Mouse (Mus musculus) heart, embryonic 12.5 days (tissue): ENCODE data around the gene Cmtm6. TPM values are rescaled to one million over a fixed set of nuclear protein-coding genes. Genes with fewer than 3 reads are reported as not detected.
A peak's percentile ranks its signal among the peaks of the same experiment; 100 is the strongest.

Experiments
- ATAC-seq: fragments of 200-750 bp; cut with Nextera tagmentation; 2 replicates; pipeline ENCODE4 v1.8.0; 2017; ENCODE audit warnings: moderate TSS enrichment, moderate library complexity; ENCODE audit not compliant: insufficient number of reproducible peaks, low FRiP score
- H3K27ac ChIP-seq: fragments of 300-500 bp; sonication (generic); 2 replicates; pipeline ENCODE4 v1.5.1; 2016; ENCODE audit warnings: mild to moderate bottlenecking, moderate library complexity; ENCODE audit not compliant: poor library complexity, severe bottlenecking
- H3K27me3 ChIP-seq: fragments of 300-500 bp; sonication (generic); replicated peaks from 2 replicates; pipeline ENCODE4 v1.6.1; 2016; ENCODE audit warnings: mild to moderate bottlenecking, moderate library complexity
- H3K36me3 ChIP-seq: fragments of 300-500 bp; sonication (generic); 2 replicates; pipeline ENCODE4 v1.6.1; 2016; ENCODE audit warnings: mild to moderate bottlenecking, moderate library complexity
- H3K4me1 ChIP-seq: fragments of 300-500 bp; sonication (generic); replicated peaks from 2 replicates; pipeline ENCODE4 v1.6.1; 2016; ENCODE audit warnings: mild to moderate bottlenecking
- H3K4me2 ChIP-seq: fragments of 300-500 bp; sonication (generic); 2 replicates; pipeline ENCODE4 v1.6.1; 2016; ENCODE audit warnings: mild to moderate bottlenecking, moderate library complexity
- H3K4me3 ChIP-seq: fragments of 300-500 bp; sonication (generic); 2 replicates; pipeline ENCODE4 v1.5.1; 2016; ENCODE audit warnings: mild to moderate bottlenecking
- H3K9ac ChIP-seq: fragments of 300-500 bp; sonication (generic); 2 replicates; pipeline ENCODE4 v1.6.1; 2016; ENCODE audit warnings: mild to moderate bottlenecking, moderate library complexity
- H3K9me3 ChIP-seq: fragments of 300-500 bp; sonication (generic); replicated peaks from 2 replicates; pipeline ENCODE4 v1.6.1; 2016; ENCODE audit warnings: mild to moderate bottlenecking, moderate library complexity
- WGBS: fragments of 180-500 bp; shearing (Covaris S2); methylation state at CpG from one replicate; pipeline ENCODE4 v1.1.7; 2016; 5-methylcytosine and 5-hydroxymethylcytosine counted together
- polyA plus RNA-seq: library from polyadenylated mRNA; unstranded; fragments of >200 nt; fragmentation: Nextera tagmentation; extraction: Ambion mirVana; gene quantifications from 2 replicates; pipeline ENCODE4 v1.2.1, GENCODE M21; 2016

Gene Cmtm6
- polyA plus RNA-seq, 1 experiment from 2014 or later: 43.9 TPM

DNA sequence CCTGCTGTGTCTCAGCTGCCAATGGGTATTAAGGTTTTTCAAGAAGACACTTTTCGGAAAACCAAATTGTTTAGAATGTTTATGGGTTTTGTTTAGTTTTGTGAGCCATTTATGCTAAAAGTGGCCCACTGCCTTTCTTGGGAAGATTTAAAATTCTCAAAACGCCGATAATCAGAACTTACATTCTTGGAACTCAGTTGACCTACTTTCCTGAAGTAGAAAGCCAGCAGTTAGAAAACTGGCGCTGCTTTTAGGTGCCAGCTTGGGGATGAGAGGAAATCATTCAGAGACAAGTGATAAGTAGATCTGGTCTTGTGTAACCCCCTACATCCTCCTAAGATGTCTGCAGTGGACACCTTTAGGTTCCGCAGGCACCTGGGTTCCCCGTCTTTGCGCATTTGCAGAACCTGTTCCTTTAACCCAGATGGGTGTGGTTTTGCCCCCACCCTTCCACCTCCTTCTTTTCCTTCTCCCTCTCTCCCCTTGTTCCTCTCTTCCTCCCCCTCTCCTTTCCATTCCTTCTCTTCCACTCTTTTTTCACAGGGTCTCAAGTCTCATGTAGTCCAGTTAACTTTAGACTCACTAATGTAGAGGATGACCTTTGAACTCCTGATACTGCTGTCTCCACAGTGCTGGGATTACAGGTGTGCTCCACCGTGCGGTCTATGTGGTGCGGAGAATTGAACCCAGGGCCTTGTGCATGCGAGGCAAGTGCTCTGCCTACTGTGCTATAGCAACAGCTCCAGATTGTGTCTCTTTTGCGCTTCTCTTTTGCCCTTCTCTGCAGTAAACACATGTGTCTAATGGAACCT is 1.2 kb downstream of the Cmtm6 start:
- WGBS: 65% methylated on average over 12 of the region's 12 CpGs
- H3K9me3 ChIP-seq: no peaks in the 10 kb centered on the region
- peak overlapping the region; percentile 95 for H3K4me3 ChIP-seq
- peaks cover 48% of the 10 kb centered on the region for H3K4me1 ChIP-seq
- peak overlapping the region; percentile 82 for H3K4me2 ChIP-seq
- no peaks in the 10 kb centered on the region for H3K36me3 ChIP-seq
- peak overlapping the region; percentile 94 for H3K9ac ChIP-seq
- H3K27ac ChIP-seq: peak overlapping the region; percentile 88; the same call in 1 of the 2 replicates
- H3K27me3 ChIP-seq: no peaks in the 10 kb centered on the region
- no peak for ATAC-seq

DNA sequence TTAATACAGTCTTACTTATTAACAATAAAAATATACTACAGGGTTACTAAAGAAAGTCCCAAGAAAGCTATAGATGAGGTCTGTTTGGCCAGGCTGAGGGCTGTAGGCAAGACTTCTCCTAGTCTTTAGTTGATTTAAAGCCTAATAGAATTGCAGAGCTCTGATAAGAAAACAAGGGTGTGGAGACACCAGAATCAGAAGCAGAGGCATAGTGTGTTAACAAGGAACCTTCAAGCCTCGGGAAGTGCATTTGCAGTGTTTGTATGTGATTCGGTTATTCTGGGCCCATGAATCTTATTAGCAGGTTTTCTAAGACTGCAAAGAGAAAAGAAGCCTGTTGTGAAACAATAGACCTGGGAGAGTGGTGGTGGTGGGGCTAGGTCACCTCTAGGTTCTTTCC is 2.3 kb downstream of the Cmtm6 start:
- Histone ChIP-seq H3K4me2 (peak overlapping the region; percentile 41), H3K27ac (peak overlapping the region; percentile 49; the same call in 1 of the 2 replicates)

DNA sequence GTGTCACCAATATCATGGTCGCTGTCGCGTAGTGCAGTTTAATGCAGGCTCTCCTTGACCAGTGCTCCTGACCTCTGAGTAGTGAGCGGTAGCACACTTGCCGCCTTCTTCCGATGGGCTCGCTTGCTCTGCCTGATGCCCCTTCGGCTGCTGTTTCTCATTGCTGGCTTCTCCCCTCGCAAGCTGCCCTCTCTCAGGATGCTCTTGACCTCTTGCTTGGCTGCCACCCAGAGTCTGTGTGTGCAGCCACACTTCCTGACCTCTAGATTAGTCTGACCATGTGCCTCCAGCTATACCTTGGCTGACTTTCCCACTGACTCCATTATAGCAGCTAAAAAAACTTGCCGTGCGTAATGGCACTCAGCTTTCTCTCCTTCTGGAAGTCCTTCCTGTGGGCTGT is 5.5 kb downstream of the Cmtm6 start:
- peak overlapping the region; percentile 81 for H3K27ac ChIP-seq
- H3K4me3 ChIP-seq: no peak overlapping the region
- peak overlapping the region; percentile 52 for H3K4me2 ChIP-seq
- WGBS: 36% methylated on average over 11 of the region's 11 CpGs
- H3K4me1 ChIP-seq: peaks cover 51% of the 10 kb centered on the region
- peak; percentile 61 for ATAC-seq
- no peak overlapping the region for H3K9ac ChIP-seq
- H3K36me3 ChIP-seq: peaks cover 23% of the 10 kb centered on the region
- no peaks in the 10 kb centered on the region for H3K9me3 ChIP-seq
- H3K27me3 ChIP-seq: no peaks in the 10 kb centered on the region

More for the DNA sequence above, 2.3 kb downstream of the Cmtm6 start:
- no peak for ATAC-seq
- H3K36me3 ChIP-seq: peaks cover 4% of the 10 kb centered on the region; the same call in 1 of the 2 replicates
- H3K9ac ChIP-seq: peak overlapping the region; percentile 3
- H3K9me3 ChIP-seq: no peaks in the 10 kb centered on the region
- H3K4me1 ChIP-seq: peaks cover 52% of the 10 kb centered on the region
- H3K27me3 ChIP-seq: no peaks in the 10 kb centered on the region
- no peak overlapping the region for H3K4me3 ChIP-seq
- 65% methylated on average over 2 of the region's 2 CpGs for WGBS

DNA sequence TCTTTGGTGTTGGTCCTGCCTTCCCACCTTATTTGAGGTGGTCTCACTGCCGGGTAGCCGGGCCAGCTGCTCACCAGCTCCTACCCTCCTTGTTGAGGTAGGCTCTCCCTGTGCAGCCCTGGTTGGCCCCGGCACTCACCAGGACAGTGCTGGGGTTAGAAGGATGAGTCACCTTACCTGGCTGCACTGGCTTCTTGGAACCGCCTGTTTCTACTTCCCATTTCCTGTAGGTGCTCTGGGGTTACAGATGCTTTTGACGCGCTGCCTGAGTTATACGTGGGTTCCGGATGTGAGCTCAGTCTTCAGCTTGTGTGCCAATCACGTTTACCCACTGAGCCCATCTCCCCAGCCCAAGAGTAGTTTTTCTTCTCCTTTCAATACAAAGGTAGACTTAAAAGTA is 9.4 kb downstream of the Cmtm6 start:
- Histone ChIP-seq H3K9me3 (no peaks in the 10 kb centered on the region), H3K27me3 (no peaks in the 10 kb centered on the region), H3K4me3 (no peak overlapping the region), H3K4me2 (no peak overlapping the region), H3K9ac (no peak overlapping the region), H3K36me3 (peaks cover 24% of the 10 kb centered on the region), H3K27ac (no peak overlapping the region), H3K4me1 (peaks cover 29% of the 10 kb centered on the region)
- no peak for ATAC-seq
- WGBS: 89% methylated on average over 9 of the region's 9 CpGs

DNA sequence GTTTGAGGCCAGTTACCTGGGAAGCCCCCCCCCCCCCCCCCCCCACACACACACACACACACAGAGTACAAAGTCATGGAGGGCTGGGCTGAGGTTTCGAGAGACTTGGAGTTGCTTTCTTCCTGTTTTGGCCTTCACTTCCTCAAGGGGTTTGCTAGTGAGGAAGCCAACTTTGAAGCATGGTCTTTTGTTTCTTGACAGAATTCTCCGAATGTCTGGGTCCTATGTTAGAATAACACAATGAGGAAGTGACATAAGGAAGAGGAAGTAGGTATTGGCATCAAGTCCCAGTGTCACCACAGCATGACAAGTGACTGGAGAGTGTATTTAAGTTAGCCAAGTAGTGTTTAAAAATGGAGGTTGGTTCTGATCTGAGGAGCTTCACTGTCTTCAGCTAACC is 11.8 kb downstream of the Cmtm6 start:
- peaks cover 40% of the 10 kb centered on the region for H3K36me3 ChIP-seq
- H3K4me2 ChIP-seq: no peak overlapping the region
- H3K4me3 ChIP-seq: no peak overlapping the region
- 69% methylated on average over 2 of the region's 2 CpGs for WGBS
- no peaks in the 10 kb centered on the region for H3K27me3 ChIP-seq
- H3K27ac ChIP-seq: peak overlapping the region; percentile 53; the same call in 1 of the 2 replicates
- no peaks in the 10 kb centered on the region for H3K9me3 ChIP-seq
- H3K4me1 ChIP-seq: peaks cover 21% of the 10 kb centered on the region
- no peak overlapping the region for H3K9ac ChIP-seq
- no peak for ATAC-seq

DNA sequence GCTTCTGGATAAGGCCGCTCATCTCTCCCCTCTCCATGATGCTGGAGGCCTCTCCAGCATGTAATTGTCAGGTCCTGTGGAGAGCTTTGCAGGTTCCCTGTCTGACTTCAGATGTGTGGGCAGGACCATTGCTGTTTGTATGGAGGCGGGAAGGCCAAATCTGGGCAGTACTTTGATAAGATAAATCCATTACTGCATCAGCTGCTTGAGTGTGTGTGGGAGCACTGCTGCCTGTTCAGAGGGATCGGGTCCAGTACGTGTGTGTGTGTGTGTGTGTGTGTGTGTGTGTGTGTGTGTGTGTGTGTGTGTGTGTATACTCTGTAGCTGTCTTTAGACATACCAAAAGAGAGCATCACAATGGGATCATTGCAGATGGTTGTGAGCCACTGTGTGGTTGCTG is 14.2 kb downstream of the Cmtm6 start:
- H3K27ac ChIP-seq: no peak overlapping the region
- H3K27me3 ChIP-seq: no peaks in the 10 kb centered on the region
- 31% methylated on average over 4 of the region's 4 CpGs for WGBS
- H3K9ac ChIP-seq: no peak overlapping the region
- no peak overlapping the region for H3K4me2 ChIP-seq
- H3K9me3 ChIP-seq: no peaks in the 10 kb centered on the region
- 0 out of 2 replicates have a peak, but pooled peaks have one; percentile 14 for ATAC-seq
- H3K4me1 ChIP-seq: peaks cover 21% of the 10 kb centered on the region
- H3K36me3 ChIP-seq: peaks cover 48% of the 10 kb centered on the region
- no peak overlapping the region for H3K4me3 ChIP-seq

DNA sequence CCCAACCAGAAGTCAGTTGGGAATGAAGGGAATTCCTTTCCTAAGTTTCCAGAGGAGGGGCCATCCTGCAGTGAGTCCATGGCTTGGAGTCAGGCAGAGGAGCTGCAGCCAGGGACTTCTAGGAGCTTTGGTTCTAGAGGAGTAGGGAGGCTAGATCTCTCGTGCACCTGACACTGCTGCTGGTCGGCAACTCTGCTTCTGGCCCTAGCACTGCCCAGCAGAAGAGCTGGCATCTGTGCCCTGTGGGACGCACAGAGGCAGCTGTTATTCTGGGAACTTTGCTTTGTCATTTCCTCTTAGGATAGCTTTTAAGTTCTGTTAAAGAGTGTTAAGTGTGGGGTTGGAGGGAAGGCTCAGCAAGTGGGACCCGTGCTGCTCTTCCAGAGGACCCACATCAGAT is 14.7 kb downstream of the Cmtm6 start:
- Histone ChIP-seq H3K9me3 (no peaks in the 10 kb centered on the region), H3K27ac (no peak overlapping the region), H3K36me3 (peaks cover 48% of the 10 kb centered on the region), H3K4me2 (no peak overlapping the region), H3K27me3 (no peaks in the 10 kb centered on the region), H3K4me1 (peaks cover 16% of the 10 kb centered on the region), H3K4me3 (no peak overlapping the region), H3K9ac (no peak overlapping the region)
- ATAC-seq: no peak
- 68% methylated on average over 4 of the region's 4 CpGs for WGBS

DNA sequence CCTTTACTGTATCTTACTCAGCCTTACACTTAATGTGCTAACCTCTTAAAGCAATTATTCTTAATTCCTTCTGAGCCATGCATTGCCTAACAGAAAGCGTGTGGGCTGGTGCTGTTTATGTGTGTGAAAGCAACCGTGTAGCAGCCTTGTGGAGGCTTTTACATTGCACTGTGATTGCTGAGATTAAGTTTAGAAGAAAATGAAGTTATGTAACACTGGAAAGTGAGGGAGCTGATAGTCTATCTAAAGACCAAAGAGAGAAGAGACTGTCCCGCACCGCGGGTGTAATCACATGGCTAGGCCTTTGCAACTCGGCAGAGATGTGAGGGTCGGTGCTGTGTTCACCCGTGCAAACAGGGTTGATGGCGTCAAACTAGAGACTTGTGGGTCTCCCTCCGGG is 16.1 kb downstream of the Cmtm6 start:
- Histone ChIP-seq H3K27me3 (no peaks in the 10 kb centered on the region), H3K4me3 (no peak overlapping the region), H3K27ac (no peak overlapping the region), H3K4me2 (no peak overlapping the region), H3K9ac (no peak overlapping the region), H3K9me3 (no peaks in the 10 kb centered on the region), H3K36me3 (peaks cover 46% of the 10 kb centered on the region), H3K4me1 (peaks cover 16% of the 10 kb centered on the region)
- 78% methylated on average over 10 of the region's 10 CpGs for WGBS
- ATAC-seq: no peak

DNA sequence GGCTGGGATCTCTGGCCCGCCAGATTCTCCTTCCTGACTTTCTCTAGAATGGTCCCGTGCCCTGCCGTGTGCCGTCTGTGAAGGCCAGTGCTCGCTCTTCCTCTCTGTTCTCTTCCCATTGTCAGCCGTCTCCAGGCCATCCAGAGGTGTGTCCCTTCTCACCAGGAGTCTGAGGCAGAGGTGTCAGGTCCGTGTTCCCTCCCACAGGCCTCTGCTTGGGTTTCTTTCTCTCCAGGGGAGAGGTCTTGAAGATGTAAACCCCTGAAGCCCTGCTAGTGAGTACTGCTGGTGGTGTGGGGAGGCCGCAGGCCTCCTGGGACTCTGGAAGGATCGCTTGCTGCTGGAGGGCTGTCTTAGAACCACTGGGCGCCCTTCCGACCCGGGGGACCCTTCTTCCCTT is 16.6 kb downstream of the Cmtm6 start:
- peaks cover 14% of the 10 kb centered on the region for H3K4me1 ChIP-seq
- ATAC-seq: no peak
- 73% methylated on average over 12 of the region's 12 CpGs for WGBS
- H3K9me3 ChIP-seq: no peaks in the 10 kb centered on the region
- H3K27me3 ChIP-seq: no peaks in the 10 kb centered on the region
- H3K4me2 ChIP-seq: no peak overlapping the region
- H3K36me3 ChIP-seq: peaks cover 46% of the 10 kb centered on the region
- H3K27ac ChIP-seq: no peak overlapping the region
- no peak overlapping the region for H3K9ac ChIP-seq
- H3K4me3 ChIP-seq: no peak overlapping the region

DNA sequence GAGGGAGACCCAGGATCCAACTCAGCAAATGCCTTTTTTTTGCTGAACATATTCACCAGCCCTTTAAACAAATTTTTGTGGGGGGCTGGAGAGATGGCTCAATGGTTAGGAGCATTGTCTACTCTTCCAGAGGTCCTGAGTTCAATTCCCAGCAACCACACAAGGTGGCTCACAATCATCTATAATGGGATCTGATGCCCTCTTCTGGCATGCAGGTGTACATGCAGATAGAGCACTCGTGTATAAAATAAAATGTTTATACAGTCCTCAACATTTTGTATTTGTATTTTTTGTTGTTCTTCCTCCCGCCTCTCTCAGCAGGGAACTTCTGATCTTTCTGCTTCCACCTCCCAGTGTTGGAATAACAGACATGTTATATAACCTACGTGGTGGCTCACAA is 20.7 kb downstream of the Cmtm6 start:
- Histone ChIP-seq H3K4me2 (no peak overlapping the region), H3K27me3 (no peaks in the 10 kb centered on the region), H3K9ac (no peak overlapping the region), H3K36me3 (peaks cover 61% of the 10 kb centered on the region), H3K9me3 (no peaks in the 10 kb centered on the region), H3K27ac (no peak overlapping the region), H3K4me3 (no peak overlapping the region), H3K4me1 (peaks cover 8% of the 10 kb centered on the region; the same call in 1 of the 2 replicates)
- ATAC-seq: no peak
- 81% methylated on average over 3 of the region's 3 CpGs for WGBS

DNA sequence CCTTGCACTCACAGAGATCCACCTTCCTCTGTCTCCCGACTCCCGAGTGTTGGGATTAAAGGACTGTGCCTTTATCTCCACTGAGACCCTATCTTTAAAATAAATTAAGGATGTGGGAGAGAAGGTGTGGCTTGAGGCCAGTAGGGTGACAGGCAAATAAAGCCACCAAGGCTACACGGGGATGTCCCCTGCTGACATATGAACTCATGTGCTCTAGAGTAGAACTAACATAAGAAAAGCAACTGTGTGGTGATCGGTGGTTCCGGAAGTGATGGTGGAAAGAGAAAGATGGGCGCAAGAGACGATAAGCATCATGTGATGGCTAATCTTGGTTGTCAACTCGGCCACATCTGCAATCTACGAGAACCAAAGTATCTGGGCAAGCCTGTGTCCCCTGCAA is 21.4 kb downstream of the Cmtm6 start:
- peaks cover 61% of the 10 kb centered on the region for H3K36me3 ChIP-seq
- H3K4me2 ChIP-seq: peak overlapping the region; percentile 83; the same call in 1 of the 2 replicates
- H3K9ac ChIP-seq: no peak overlapping the region
- 59% methylated on average over 9 of the region's 9 CpGs for WGBS
- H3K27ac ChIP-seq: no peak overlapping the region
- H3K4me3 ChIP-seq: no peak overlapping the region
- H3K9me3 ChIP-seq: no peaks in the 10 kb centered on the region
- H3K27me3 ChIP-seq: no peaks in the 10 kb centered on the region
- H3K4me1 ChIP-seq: peaks cover 8% of the 10 kb centered on the region; the same call in 1 of the 2 replicates
- ATAC-seq: no peak
